Mouse (Mus musculus) thymus, adult 2 months (tissue): ENCODE measurements around the gene Htr5b.

Experiments used
- CTCF ChIP-seq: fragments of 200-500 bp; IDR thresholded peaks from 2 replicates; pipeline ENCODE4 v1.5.1; 2012; ENCODE audit warnings: mild to moderate bottlenecking, control low read depth, low read length, moderate library complexity, borderline replicate concordance; ENCODE audit not compliant: control insufficient read depth, poor library complexity, insufficient read depth; ENCODE audit errors: extremely low read depth
- POLR2A ChIP-seq: fragments of 200-500 bp; IDR thresholded peaks from 2 replicates; pipeline ENCODE4 v1.6.1; 2012; ENCODE audit warnings: mild to moderate bottlenecking, low read length, control low read depth, moderate library complexity; ENCODE audit not compliant: control insufficient read depth, poor library complexity, insufficient read depth; ENCODE audit errors: extremely low read depth

DNA sequence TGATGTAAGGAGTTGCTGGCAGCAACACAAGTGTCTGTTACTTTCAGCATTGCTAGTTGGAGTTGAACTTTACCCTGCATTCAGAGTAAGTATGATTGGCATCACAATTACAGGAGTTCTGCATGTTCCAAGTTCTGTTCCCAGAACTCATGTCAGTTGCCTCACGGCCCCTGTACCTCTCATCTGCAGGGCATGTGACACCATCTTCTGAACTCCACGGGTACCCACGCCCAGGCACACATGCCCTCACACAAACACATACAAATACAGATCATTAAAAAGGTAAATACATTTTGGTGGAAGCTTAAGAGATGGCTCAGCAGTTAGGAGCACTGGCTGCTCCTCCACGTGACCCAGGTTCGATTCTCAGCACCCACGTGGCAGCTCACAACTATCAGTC lies 41.5 kb downstream of the Htr5b start:
- TF ChIP-seq CTCF (no peak), POLR2A (no peak)
